Mouse (Mus musculus) CD4-positive, CD25-positive, alpha-beta regulatory T cell (primary cell): Measurements from ENCODE around the gene Frmpd4. TPM values are rescaled to one million over a fixed set of nuclear protein-coding genes. Genes with fewer than 3 reads are reported as not detected.

Experiments used
- polyA plus RNA-seq: library from polyadenylated mRNA; unstranded; fragments of 100-300 nt; shearing (Covaris generic); gene quantifications from one replicate; pipeline ENCODE4 v1.2.1, GENCODE M21; 2017

Frmpd4 gene
- not detected for polyA plus RNA-seq

DNA sequence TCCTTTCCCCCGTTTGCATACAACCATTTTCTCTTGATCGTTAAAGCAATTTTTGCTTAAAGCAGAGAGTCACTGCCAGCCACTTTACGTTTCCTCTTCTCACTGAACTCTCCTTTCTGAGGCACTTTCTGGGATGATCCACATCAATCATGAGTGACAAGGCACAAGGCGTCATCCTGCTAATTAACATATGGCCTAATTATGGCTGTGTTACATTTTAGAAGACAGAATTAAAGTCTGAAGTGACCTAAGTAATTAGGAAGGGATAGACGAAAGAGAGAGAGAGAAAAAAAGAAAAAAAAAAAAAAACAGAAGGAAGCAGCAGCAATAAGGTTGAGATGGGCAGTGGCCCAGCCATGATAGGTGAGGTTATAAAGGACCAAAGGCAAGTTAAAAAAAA, at the start of gene Frmpd4:
Gene Frmpd4, minus strand, starts transcription at position 101 of the 400 bp plus-strand sequence.

Other genes starting within 250 kb of the Frmpd4 start
- 33.0 TPM for gene Msl3, start 96.7 kb upstream of the Frmpd4 start, polyA plus RNA-seq
- 0.23 TPM for gene Arhgap6, start 217.9 kb upstream of the Frmpd4 start, polyA plus RNA-seq